Mouse (Mus musculus) intestine, postnatal 0 days (tissue): ENCODE data around the gene Zfp3. TPM values are rescaled to one million over a fixed set of nuclear protein-coding genes. Genes with fewer than 3 reads are reported as not detected.
"Not testable (repeated sequence)": the region's sequence is repeated elsewhere in the genome, so short reads cannot be mapped to it uniquely, and the experiment has no call there.

ENCODE experiments used
- ATAC-seq: fragments of 200-750 bp; cut with Nextera tagmentation; 2 replicates; pipeline ENCODE4 v1.8.0; 2017; ENCODE audit warnings: mild to moderate bottlenecking, moderate TSS enrichment, moderate library complexity
- H3K27ac ChIP-seq: fragments of 300-500 bp; sonication (generic); 2 replicates; pipeline ENCODE4 v1.5.1; 2014; ENCODE audit warnings: mild to moderate bottlenecking, low read depth, low read length, moderate library complexity
- H3K27me3 ChIP-seq: fragments of 300-500 bp; sonication (generic); replicated peaks from 2 replicates; pipeline ENCODE4 v1.6.1; 2014; ENCODE audit warnings: low read length, mixed read lengths; ENCODE audit not compliant: control insufficient read depth, insufficient read depth
- H3K36me3 ChIP-seq: fragments of 300-500 bp; sonication (generic); 2 replicates; pipeline ENCODE4 v1.6.1; 2014; ENCODE audit warnings: mild to moderate bottlenecking, moderate library complexity; ENCODE audit not compliant: control insufficient read depth, insufficient read depth
- H3K4me1 ChIP-seq: fragments of 300-500 bp; sonication (generic); replicated peaks from 2 replicates; pipeline ENCODE4 v1.6.1; 2014; ENCODE audit warnings: antibody characterized with exemption, low read length, mixed read lengths; ENCODE audit not compliant: control insufficient read depth, insufficient read depth
- H3K4me2 ChIP-seq: fragments of 300-500 bp; sonication (generic); replicated peaks from 2 replicates; pipeline ENCODE4 v1.6.1; 2014; ENCODE audit warnings: low read depth, mild to moderate bottlenecking, moderate library complexity
- H3K4me3 ChIP-seq: fragments of 300-500 bp; sonication (generic); 2 replicates; pipeline ENCODE4 v1.5.1; 2014; ENCODE audit warnings: low read depth, low read length
- H3K9ac ChIP-seq: fragments of 300-500 bp; sonication (generic); 2 replicates; pipeline ENCODE4 v1.6.1; 2014; ENCODE audit warnings: mild to moderate bottlenecking, low read depth, low read length
- H3K9me3 ChIP-seq: fragments of 300-500 bp; sonication (generic); 2 replicates; pipeline ENCODE4 v1.6.1; 2016; ENCODE audit warnings: mixed run types; ENCODE audit not compliant: control insufficient read depth
- CTCF ChIP-seq: sonication (generic); IDR thresholded peaks from 2 replicates; pipeline ENCODE4 v1.5.1; 2016; ENCODE audit warnings: low read depth, mild to moderate bottlenecking, control low read depth, antibody characterized with exemption, moderate library complexity
- WGBS: fragments of 180-500 bp; shearing (Covaris S2); extraction: QIAGEN DNeasy Blood & Tissue Kit; methylation state at CpG from one replicate; pipeline ENCODE4 v1.1.7; 2014; 5-methylcytosine and 5-hydroxymethylcytosine counted together
- polyA plus RNA-seq: library from polyadenylated mRNA; unstranded; fragments of >200 nt; fragmentation: Nextera tagmentation; extraction: Ambion mirVana; gene quantifications from 2 replicates; pipeline ENCODE4 v1.2.1, GENCODE M21; 2015

Gene Zfp3
- polyA plus RNA-seq, 1 experiment from 2014 or later = 4.4 TPM

DNA sequence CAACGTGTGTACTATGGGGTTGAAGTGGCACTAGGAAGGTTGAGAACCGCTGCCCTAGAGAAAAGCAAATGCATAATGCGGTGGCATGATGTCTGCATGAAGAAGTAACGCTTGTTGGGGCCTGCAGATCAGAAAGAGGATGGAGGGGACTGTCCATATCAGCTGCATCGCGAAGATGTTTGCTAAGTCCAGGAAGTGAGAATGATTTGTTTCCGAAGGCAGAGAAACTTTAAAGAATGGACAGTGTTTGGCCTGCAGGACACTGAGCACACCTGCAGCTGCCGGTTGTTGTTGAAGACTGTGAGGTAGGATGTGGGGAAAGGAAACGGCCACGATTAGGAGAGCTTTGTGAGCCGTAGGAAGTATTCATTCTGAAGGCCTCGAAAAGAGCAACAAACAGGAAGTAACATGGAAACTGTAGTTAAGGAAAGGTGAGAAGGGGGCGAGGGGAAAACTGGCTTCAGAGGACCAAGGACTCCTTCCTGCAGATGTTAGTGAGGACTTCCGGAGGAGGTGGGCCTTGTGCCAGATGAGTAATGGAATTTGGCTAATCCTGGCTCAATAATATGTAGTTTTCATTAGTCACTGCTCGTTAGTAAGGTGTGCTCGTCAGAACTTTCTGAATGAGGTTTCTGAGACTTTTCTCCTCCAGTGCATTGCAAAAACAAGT lies 1.9 kb downstream of the Zfp3 start:
- H3K27ac ChIP-seq = no peak overlapping the region
- no peak for ATAC-seq
- 64% methylated on average over 16 of the region's 16 CpGs for WGBS
- no peak overlapping the region for H3K9ac ChIP-seq
- no peaks in the 10 kb centered on the region for H3K9me3 ChIP-seq
- TF ChIP-seq CTCF = no peak
- H3K4me3 ChIP-seq = no peak overlapping the region
- no peaks in the 10 kb centered on the region for H3K27me3 ChIP-seq
- peaks cover 4% of the 10 kb centered on the region; the same call in 1 of the 2 replicates for H3K4me1 ChIP-seq
- H3K4me2 ChIP-seq = 0 out of 2 replicates have a peak overlapping the region, but pooled peaks have one; percentile 77
- H3K36me3 ChIP-seq = peaks cover 12% of the 10 kb centered on the region; the same call in 1 of the 2 replicates

DNA sequence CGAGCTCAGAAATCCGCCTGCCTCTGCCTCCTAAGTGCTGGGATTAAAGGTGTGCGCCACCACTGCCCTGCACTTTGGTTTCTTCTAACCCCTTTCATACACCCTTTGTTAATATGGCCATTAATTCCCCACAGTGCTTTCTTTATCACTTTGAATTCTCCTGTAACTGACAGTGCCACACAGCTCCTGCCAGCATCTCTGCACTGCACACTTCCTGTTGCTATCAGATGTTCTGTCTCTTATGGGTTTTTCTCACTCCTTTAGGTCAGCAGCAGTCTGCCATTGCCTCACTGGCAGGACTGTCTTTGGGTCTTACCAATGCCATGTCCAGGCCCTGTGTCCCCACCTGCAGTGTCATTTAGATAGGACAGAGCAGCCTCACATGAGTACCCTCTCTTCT lies 6.8 kb downstream of the Zfp3 start:
- H3K36me3 ChIP-seq = peaks cover 44% of the 10 kb centered on the region
- H3K27me3 ChIP-seq = no peaks in the 10 kb centered on the region
- 90% methylated on average over 3 of the region's 3 CpGs for WGBS
- no peak overlapping the region for H3K27ac ChIP-seq
- no peak overlapping the region for H3K9ac ChIP-seq
- H3K4me1 ChIP-seq = peaks cover 4% of the 10 kb centered on the region; the same call in 1 of the 2 replicates
- ATAC-seq = no peak
- no peaks in the 10 kb centered on the region for H3K9me3 ChIP-seq
- TF ChIP-seq CTCF = no peak
- no peak overlapping the region for H3K4me3 ChIP-seq
- H3K4me2 ChIP-seq = no peak overlapping the region

- peak; percentile 95 for TF ChIP-seq CTCF
- no peaks in the 10 kb centered on the region for H3K9me3 ChIP-seq
- H3K4me2 ChIP-seq = peak overlapping the region; percentile 25; the same call in 1 of the 2 replicates
- ATAC-seq = peak; percentile 76
- no peaks in the 10 kb centered on the region for H3K27me3 ChIP-seq
- H3K27ac ChIP-seq = no peak overlapping the region
- 21% methylated on average over 17 of the region's 17 CpGs for WGBS
- H3K36me3 ChIP-seq = peaks cover 20% of the 10 kb centered on the region
- H3K9ac ChIP-seq = no peak overlapping the region; the same call in 1 of the 2 replicates
- H3K4me1 ChIP-seq = no peaks in the 10 kb centered on the region
- H3K4me3 ChIP-seq = no peak overlapping the region
These were observed 13.0 kb downstream of the Zfp3 start for GRCm38 (mm10) chr11:70776830-70777571.

DNA sequence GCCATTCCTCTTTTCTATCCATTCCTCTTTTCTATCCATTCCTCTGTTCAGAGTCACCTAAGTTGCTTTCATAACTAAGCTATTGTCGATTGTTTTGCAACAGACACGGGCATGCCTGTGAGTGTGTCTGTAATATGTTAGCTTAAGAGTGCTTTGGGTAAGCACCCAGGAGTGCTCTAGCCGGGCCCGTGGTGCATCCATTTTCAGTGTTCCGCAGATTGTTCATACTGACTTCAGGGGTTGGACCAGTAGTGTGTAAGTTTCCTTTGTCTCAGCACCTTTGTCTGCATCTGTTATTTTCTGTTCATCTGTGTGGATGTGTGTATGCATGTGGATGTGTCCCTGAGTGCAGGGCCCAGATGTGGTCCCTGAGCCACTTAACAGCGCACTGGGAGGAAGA lies 13.6 kb downstream of the Zfp3 start:
- WGBS = 62% methylated on average over 6 of the region's 6 CpGs
- Histone ChIP-seq H3K27ac (no peak overlapping the region), H3K9ac (no peak overlapping the region), H3K27me3 (no peaks in the 10 kb centered on the region), H3K4me3 (no peak overlapping the region), H3K36me3 (peaks cover 14% of the 10 kb centered on the region; the same call in 1 of the 2 replicates), H3K4me2 (no peak overlapping the region), H3K4me1 (no peaks in the 10 kb centered on the region), H3K9me3 (no peaks in the 10 kb centered on the region)
- no peak for TF ChIP-seq CTCF
- 0 out of 2 replicates have a peak, but pooled peaks have one; percentile 18 for ATAC-seq

GRCm38 (mm10) chr11:70778058-70778457 lies 14.0 kb downstream of the Zfp3 start:
- not testable (repeated sequence) for H3K4me1 ChIP-seq, H3K9me3 ChIP-seq, H3K27me3 ChIP-seq, H3K4me3 ChIP-seq, H3K9ac ChIP-seq, H3K4me2 ChIP-seq, H3K27ac ChIP-seq
- 20% methylated on average over 6 of the region's 6 CpGs for WGBS
- TF ChIP-seq CTCF = peak; percentile 70
- peak; percentile 34; the same call in 1 of the 2 replicates for ATAC-seq
- peaks cover 12% of the 10 kb centered on the region; the same call in 1 of the 2 replicates for H3K36me3 ChIP-seq

DNA sequence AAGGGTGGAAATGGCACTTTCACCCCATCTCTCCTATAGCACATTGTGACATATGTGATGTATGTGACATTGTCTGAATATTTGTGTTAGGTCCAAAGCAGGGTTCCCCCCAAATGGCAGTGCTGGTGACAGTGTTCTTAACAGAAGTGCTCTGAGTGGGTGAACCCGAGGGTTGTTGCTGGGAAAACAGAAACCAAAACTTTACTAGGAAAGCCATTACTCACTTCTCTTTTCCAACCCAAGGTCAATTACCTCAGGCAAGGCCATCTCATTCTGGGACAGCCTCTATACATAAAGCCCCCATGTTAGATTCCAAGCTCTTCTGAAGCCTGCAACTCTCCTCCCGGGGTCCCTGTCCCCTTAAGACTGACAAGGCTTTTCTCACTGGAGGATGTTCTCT lies 21.9 kb downstream of the Zfp3 start:
- H3K4me3 ChIP-seq = no peak overlapping the region
- no peak overlapping the region for H3K27ac ChIP-seq
- H3K9me3 ChIP-seq = no peaks in the 10 kb centered on the region
- 48% methylated on average over 2 of the region's 2 CpGs for WGBS
- no peaks in the 10 kb centered on the region for H3K36me3 ChIP-seq
- no peak for TF ChIP-seq CTCF
- H3K27me3 ChIP-seq = no peaks in the 10 kb centered on the region
- H3K4me1 ChIP-seq = no peaks in the 10 kb centered on the region
- H3K9ac ChIP-seq = no peak overlapping the region
- H3K4me2 ChIP-seq = no peak overlapping the region
- no peak for ATAC-seq
